Mouse (Mus musculus) spleen, adult 2 months (tissue): ENCODE data around the gene Wwc1. TPM values are rescaled to one million over a fixed set of nuclear protein-coding genes. Genes with fewer than 3 reads are reported as not detected.

Experiments
- DNase-seq, 2 experiments: peaks; one replicate each; pipeline versions ENCODE4 v3.0.0 to v3.0.0-alpha.2; 2012 to 2021; ENCODE audit warnings: low spot score in 2 of 2, low read depth in 1 of 2
- H3K27ac ChIP-seq: fragments of 200-500 bp; 2 replicates; pipeline ENCODE4 v1.5.1; 2012; ENCODE audit warnings: low read length, inconsistent platforms; ENCODE audit not compliant: insufficient read depth
- H3K27me3 ChIP-seq: fragments of 200-500 bp; 2 replicates; pipeline ENCODE4 v1.6.1; 2012; ENCODE audit warnings: mild to moderate bottlenecking, moderate library complexity, low read length, inconsistent platforms; ENCODE audit not compliant: control insufficient read depth, insufficient read depth
- H3K36me3 ChIP-seq: fragments of 200-500 bp; 2 replicates; pipeline ENCODE4 v1.6.1; 2012; ENCODE audit warnings: mild to moderate bottlenecking, low read length, inconsistent platforms; ENCODE audit not compliant: control insufficient read depth, insufficient read depth
- H3K4me1 ChIP-seq: fragments of 200-500 bp; 2 replicates; pipeline ENCODE4 v1.6.1; 2011; ENCODE audit warnings: inconsistent platforms; ENCODE audit not compliant: control insufficient read depth, insufficient read depth, insufficient read length
- H3K4me3 ChIP-seq: fragments of 200-500 bp; 2 replicates; pipeline ENCODE4 v1.5.1; 2011; ENCODE audit warnings: mild to moderate bottlenecking, inconsistent platforms; ENCODE audit not compliant: insufficient read depth, insufficient read length; ENCODE audit errors: extremely low read depth
- CTCF ChIP-seq: fragments of 200-500 bp; IDR thresholded peaks from 2 replicates; pipeline ENCODE4 v1.5.1; 2011; ENCODE audit warnings: mild to moderate bottlenecking, inconsistent platforms; ENCODE audit not compliant: insufficient read depth, insufficient read length, insufficient replicate concordance; ENCODE audit errors: extremely low read depth
- POLR2A ChIP-seq: fragments of 200-500 bp; IDR thresholded peaks from 2 replicates; pipeline ENCODE4 v1.6.1; 2011; ENCODE audit warnings: low read depth, low read length, inconsistent platforms
- WGBS: fragments of 180-500 bp; shearing (Covaris S2); methylation state at CpG from one replicate; pipeline ENCODE4 v1.1.7; 2018; 5-methylcytosine and 5-hydroxymethylcytosine counted together
- polyA plus RNA-seq: library from polyadenylated mRNA; depleted of rRNA; stranded (reverse); fragments of >200 nt; gene quantifications from 2 replicates; pipeline ENCODE4 v1.2.3, GENCODE M21; 2012

The Wwc1 gene
- polyA plus RNA-seq, 1 experiment = 0.47 TPM

GRCm38 (mm10) chr11:35935645-35936044 is 44.7 kb downstream of the Wwc1 start:
- DNase-seq = no peak
- Histone ChIP-seq H3K36me3 (no peaks in the 10 kb centered on the region), H3K27ac (no peak overlapping the region), H3K27me3 (no peaks in the 10 kb centered on the region), H3K4me1 (no peaks in the 10 kb centered on the region), H3K4me3 (no peak overlapping the region)
- 57% methylated on average over 3 of the region's 3 CpGs for WGBS
- TF ChIP-seq POLR2A (no peak), CTCF (no peak)

- no peak for TF ChIP-seq POLR2A
- no peak overlapping the region for H3K4me3 ChIP-seq
- H3K27me3 ChIP-seq = no peaks in the 10 kb centered on the region
- DNase-seq = no peak
- H3K36me3 ChIP-seq = no peaks in the 10 kb centered on the region
- WGBS = 89% methylated on average over 1 of the region's 1 CpGs
- no peaks in the 10 kb centered on the region for H3K4me1 ChIP-seq
- H3K27ac ChIP-seq = no peak overlapping the region
Measured at GRCm38 (mm10) chr11:35935133-35935532, 45.2 kb downstream of the Wwc1 start.

GRCm38 (mm10) chr11:35933402-35934085 is 46.8 kb downstream of the Wwc1 start:
- no peak for DNase-seq
- TF ChIP-seq POLR2A = no peak
- no peak for TF ChIP-seq CTCF
- Histone ChIP-seq H3K27me3 (no peaks in the 10 kb centered on the region), H3K4me3 (no peak overlapping the region), H3K27ac (no peak overlapping the region), H3K36me3 (no peaks in the 10 kb centered on the region), H3K4me1 (no peaks in the 10 kb centered on the region)
- WGBS = 47% methylated on average over 14 of the region's 14 CpGs

GRCm38 (mm10) chr11:35932121-35932885 is 48.0 kb downstream of the Wwc1 start:
- DNase-seq = no peak
- 89% methylated on average over 14 of the region's 14 CpGs for WGBS
- no peaks in the 10 kb centered on the region for H3K27me3 ChIP-seq
- H3K36me3 ChIP-seq = no peaks in the 10 kb centered on the region
- TF ChIP-seq POLR2A (no peak), CTCF (no peak)
- H3K27ac ChIP-seq = no peak overlapping the region
- no peak overlapping the region for H3K4me3 ChIP-seq
- H3K4me1 ChIP-seq = no peaks in the 10 kb centered on the region

- Histone ChIP-seq H3K36me3 (no peaks in the 10 kb centered on the region), H3K4me3 (no peak overlapping the region), H3K27me3 (no peaks in the 10 kb centered on the region), H3K4me1 (no peaks in the 10 kb centered on the region), H3K27ac (no peak overlapping the region)
- TF ChIP-seq POLR2A (no peak), CTCF (no peak)
- DNase-seq = no peak
- 89% methylated on average over 6 of the region's 6 CpGs for WGBS
Measured at GRCm38 (mm10) chr11:35930511-35931060, 49.7 kb downstream of the Wwc1 start.

- Histone ChIP-seq H3K4me1 (no peaks in the 10 kb centered on the region), H3K36me3 (no peaks in the 10 kb centered on the region), H3K4me3 (no peak overlapping the region), H3K27me3 (no peaks in the 10 kb centered on the region), H3K27ac (no peak overlapping the region)
- TF ChIP-seq POLR2A = no peak
- TF ChIP-seq CTCF = no peak
- WGBS = 90% methylated on average over 12 of the region's 12 CpGs
- no peak for DNase-seq
Measured at GRCm38 (mm10) chr11:35928453-35928852, 51.9 kb downstream of the Wwc1 start.

GRCm38 (mm10) chr11:35927309-35927708 is 53.0 kb downstream of the Wwc1 start:
- H3K27ac ChIP-seq = no peak overlapping the region
- no peak overlapping the region for H3K4me3 ChIP-seq
- no peaks in the 10 kb centered on the region for H3K36me3 ChIP-seq
- H3K4me1 ChIP-seq = no peaks in the 10 kb centered on the region
- TF ChIP-seq CTCF (no peak), POLR2A (no peak)
- 74% methylated on average over 14 of the region's 14 CpGs for WGBS
- no peak for DNase-seq
- no peaks in the 10 kb centered on the region for H3K27me3 ChIP-seq
